Mouse (Mus musculus) MEL (cell line): ENCODE data around the gene Npl. TPM values are rescaled to one million over a fixed set of nuclear protein-coding genes. Genes with fewer than 3 reads are reported as not detected.

ENCODE experiments used
- DNase-seq: peaks from one replicate; pipeline ENCODE4 v3.0.0; 2011; ENCODE audit warnings: low read depth, low spot score
- H3K27ac ChIP-seq: 2 replicates; pipeline ENCODE4 v1.5.1; 2012; ENCODE audit warnings: low read depth, mild to moderate bottlenecking, control low read depth, low read length, moderate library complexity; ENCODE audit not compliant: control insufficient read depth
- H3K27me3 ChIP-seq, 2 experiments: fragments of 150-350 bp in 1 of 2; sonication (generic) in 1 of 2; 2 replicates each; pipeline ENCODE4 v1.6.1; 2012; ENCODE audit warnings: low read length in 2 of 2, mild to moderate bottlenecking in 2 of 2, improper control_type of control experiment in 1 of 2, moderate library complexity in 1 of 2; ENCODE audit not compliant: insufficient read depth in 2 of 2, control insufficient read depth in 1 of 2
- H3K36me3 ChIP-seq, 2 experiments: 2 replicates each; pipeline ENCODE4 v1.6.1; 2012 to 2014; ENCODE audit warnings: low read length in 2 of 2, improper control_type of control experiment in 1 of 2, inconsistent platforms in 1 of 2, mild to moderate bottlenecking in 1 of 2; ENCODE audit not compliant: insufficient read depth in 2 of 2, control insufficient read depth in 1 of 2
- H3K4me1 ChIP-seq, 2 experiments: fragments of 150-350 bp in 1 of 2; sonication (generic) in 1 of 2; 2 replicates each; pipeline ENCODE4 v1.6.1; 2012; ENCODE audit warnings: low read length in 2 of 2, improper control_type of control experiment in 1 of 2, mild to moderate bottlenecking in 1 of 2; ENCODE audit not compliant: insufficient read depth in 2 of 2, control insufficient read depth in 1 of 2
- H3K4me3 ChIP-seq, 2 experiments: fragments of 150-350 bp in 1 of 2; sonication (generic) in 1 of 2; 2 replicates each; pipeline ENCODE4 v1.5.1; 2012; ENCODE audit warnings: low read depth in 2 of 2, low read length in 2 of 2, mild to moderate bottlenecking in 2 of 2, moderate library complexity in 2 of 2, control low read depth in 1 of 2, improper control_type of control experiment in 1 of 2; ENCODE audit not compliant: control insufficient read depth in 1 of 2, insufficient read depth in 1 of 2
- H3K79me2 ChIP-seq: 2 replicates; pipeline ENCODE4 v1.6.1; 2012; ENCODE audit warnings: mild to moderate bottlenecking, low read length, moderate library complexity; ENCODE audit not compliant: control insufficient read depth, poor library complexity, insufficient read depth
- H3K9ac ChIP-seq: 2 replicates; pipeline ENCODE4 v1.6.1; 2012; ENCODE audit warnings: low read depth, mild to moderate bottlenecking, control low read depth, low read length, moderate library complexity; ENCODE audit not compliant: control insufficient read depth, poor library complexity, severe bottlenecking
- H3K9me3 ChIP-seq: fragments of 150-350 bp; sonication (generic); replicated peaks from 2 replicates; pipeline ENCODE4 v1.6.1; 2012; ENCODE audit warnings: mild to moderate bottlenecking, low read length, improper control_type of control experiment, moderate library complexity; ENCODE audit not compliant: insufficient read depth
- BHLHE40 ChIP-seq: IDR thresholded peaks from 2 replicates; pipeline ENCODE4 v1.6.1; 2012; ENCODE audit warnings: low read depth, mild to moderate bottlenecking, inconsistent platforms, low read length, improper control_type of control experiment, borderline replicate concordance
- CHD1 ChIP-seq: IDR thresholded peaks from 2 replicates; pipeline ENCODE4 v1.6.1; 2012; ENCODE audit warnings: low read depth, mild to moderate bottlenecking, inconsistent platforms, low read length, improper control_type of control experiment
- CHD2 ChIP-seq: IDR thresholded peaks from 2 replicates; pipeline ENCODE4 v1.6.1; 2011; ENCODE audit warnings: low read length, improper control_type of control experiment
- CTCF ChIP-seq, 3 experiments: IDR thresholded peaks in 2 of 3; conservative IDR thresholded peaks in 1 of 3; 2 replicates each; pipeline ENCODE4 v1.5.1; 2011 to 2012; ENCODE audit warnings: low read length in 3 of 3, low read depth in 2 of 3, mild to moderate bottlenecking in 2 of 3, improper control_type of control experiment in 1 of 3, inconsistent platforms in 1 of 3, mixed read lengths in 1 of 3, moderate library complexity in 1 of 3; ENCODE audit not compliant: control insufficient read depth in 1 of 3, insufficient read depth in 1 of 3, poor library complexity in 1 of 3, severe bottlenecking in 1 of 3
- E2F4 ChIP-seq: IDR thresholded peaks from 2 replicates; pipeline ENCODE4 v1.6.1; 2011; ENCODE audit warnings: low read depth, low read length, improper control_type of control experiment, borderline replicate concordance
- EP300 ChIP-seq, 2 experiments: IDR thresholded peaks; 2 replicates each; pipeline ENCODE4 v1.6.1; 2011; ENCODE audit warnings: improper control_type of control experiment in 2 of 2, low read length in 2 of 2, low read depth in 1 of 2, mild to moderate bottlenecking in 1 of 2
- ETS1 ChIP-seq: IDR thresholded peaks from 2 replicates; pipeline ENCODE4 v1.6.1; 2012; ENCODE audit warnings: low read depth, mild to moderate bottlenecking, inconsistent platforms, low read length, improper control_type of control experiment, moderate library complexity
- GABPA ChIP-seq: IDR thresholded peaks from 2 replicates; pipeline ENCODE4 v1.6.1; 2012; ENCODE audit warnings: low read depth, mild to moderate bottlenecking, inconsistent platforms, low read length, improper control_type of control experiment, moderate library complexity
- HCFC1 ChIP-seq: IDR thresholded peaks from 2 replicates; pipeline ENCODE4 v1.6.1; 2012; ENCODE audit warnings: low read depth, mild to moderate bottlenecking, inconsistent platforms, low read length, improper control_type of control experiment, moderate library complexity
- JUND ChIP-seq: IDR thresholded peaks from 2 replicates; pipeline ENCODE4 v1.6.1; 2011; ENCODE audit warnings: low read depth, mild to moderate bottlenecking, improper control_type of control experiment, low read length
- KAT2A ChIP-seq: conservative IDR thresholded peaks from 2 replicates; pipeline ENCODE4 v1.6.1; 2012; ENCODE audit warnings: low read depth, low read length, improper control_type of control experiment, inconsistent platforms
- MAFK ChIP-seq: IDR thresholded peaks from 2 replicates; pipeline ENCODE4 v1.6.1; 2011; ENCODE audit warnings: low read depth, mild to moderate bottlenecking, low read length, improper control_type of control experiment, borderline replicate concordance
- MAX ChIP-seq: IDR thresholded peaks from 2 replicates; pipeline ENCODE4 v1.6.1; 2011; ENCODE audit warnings: low read length, improper control_type of control experiment
- MAZ ChIP-seq: IDR thresholded peaks from 2 replicates; pipeline ENCODE4 v1.6.1; 2012; ENCODE audit warnings: low read depth, mild to moderate bottlenecking, inconsistent platforms, low read length, improper control_type of control experiment
- MEF2A ChIP-seq: IDR thresholded peaks from 2 replicates; pipeline ENCODE4 v1.6.1; 2014; ENCODE audit warnings: low read depth, mild to moderate bottlenecking, inconsistent platforms, low read length, improper control_type of control experiment; ENCODE audit not compliant: poor library complexity, insufficient replicate concordance, severe bottlenecking; ENCODE audit errors: extremely low read depth
- MXI1 ChIP-seq: IDR thresholded peaks from 2 replicates; pipeline ENCODE4 v1.6.1; 2011; ENCODE audit warnings: mild to moderate bottlenecking, low read depth, low read length, improper control_type of control experiment
- MYC ChIP-seq: IDR thresholded peaks from 2 replicates; pipeline ENCODE4 v1.6.1; 2011; ENCODE audit warnings: low read depth, mild to moderate bottlenecking, low read length, improper control_type of control experiment, moderate library complexity
- NELFE ChIP-seq: IDR thresholded peaks from 2 replicates; pipeline ENCODE4 v1.6.1; 2011; ENCODE audit warnings: low read depth, low read length, improper control_type of control experiment
- NRF1 ChIP-seq: IDR thresholded peaks from 2 replicates; pipeline ENCODE4 v1.6.1; 2014; ENCODE audit warnings: low read depth, mild to moderate bottlenecking, inconsistent platforms, low read length, improper control_type of control experiment, moderate library complexity; ENCODE audit not compliant: poor library complexity, insufficient read depth, severe bottlenecking
- POLR2AphosphoS2 ChIP-seq: IDR thresholded peaks from 2 replicates; pipeline ENCODE4 v1.6.1; 2011; ENCODE audit warnings: low read length, improper control_type of control experiment
- RAD21 ChIP-seq: IDR thresholded peaks from 2 replicates; pipeline ENCODE4 v1.6.1; 2011; ENCODE audit warnings: mild to moderate bottlenecking, low read depth, low read length, improper control_type of control experiment
- SIN3A ChIP-seq: IDR thresholded peaks from 2 replicates; pipeline ENCODE4 v1.6.1; 2012; ENCODE audit warnings: low read length, improper control_type of control experiment, inconsistent platforms
- TAL1 ChIP-seq: IDR thresholded peaks from 2 replicates; pipeline ENCODE4 v1.6.1; 2012; ENCODE audit warnings: mild to moderate bottlenecking, inconsistent platforms, low read length, moderate library complexity, mixed read lengths
- TCF12 ChIP-seq: IDR thresholded peaks from 2 replicates; pipeline ENCODE4 v1.6.1; 2014; ENCODE audit warnings: low read depth, mild to moderate bottlenecking, inconsistent platforms, low read length, improper control_type of control experiment, moderate library complexity
- UBTF ChIP-seq: IDR thresholded peaks from 2 replicates; pipeline ENCODE4 v1.6.1; 2012; ENCODE audit warnings: low read depth, mild to moderate bottlenecking, inconsistent platforms, low read length, improper control_type of control experiment, moderate library complexity, borderline replicate concordance; ENCODE audit not compliant: insufficient read depth
- USF1 ChIP-seq: IDR thresholded peaks from 2 replicates; pipeline ENCODE4 v1.6.1; 2014; ENCODE audit warnings: low read depth, mild to moderate bottlenecking, inconsistent platforms, low read length, improper control_type of control experiment, moderate library complexity
- USF2 ChIP-seq, 2 experiments: IDR thresholded peaks; 2 replicates each; pipeline ENCODE4 v1.6.1; 2011 to 2012; ENCODE audit warnings: improper control_type of control experiment in 2 of 2, low read length in 2 of 2, borderline replicate concordance in 1 of 2, inconsistent platforms in 1 of 2, low read depth in 1 of 2, mild to moderate bottlenecking in 1 of 2; ENCODE audit not compliant: insufficient read depth in 1 of 2
- ZC3H11A ChIP-seq: IDR thresholded peaks from 2 replicates; pipeline ENCODE4 v1.6.1; 2012; ENCODE audit warnings: low read depth, mild to moderate bottlenecking, inconsistent platforms, low read length, improper control_type of control experiment
- ZKSCAN1 ChIP-seq: IDR thresholded peaks from 2 replicates; pipeline ENCODE4 v1.6.1; 2012; ENCODE audit warnings: low read depth, mild to moderate bottlenecking, inconsistent platforms, low read length, improper control_type of control experiment, moderate library complexity
- ZNF384 ChIP-seq: IDR thresholded peaks from 2 replicates; pipeline ENCODE4 v1.6.1; 2012; ENCODE audit warnings: low read depth, mild to moderate bottlenecking, inconsistent platforms, low read length, improper control_type of control experiment
- polyA plus RNA-seq, 2 experiments: library from polyadenylated mRNA; stranded (reverse) in 1 of 2; unstranded in 1 of 2; fragments of >175 nt in 1 of 2; fragments of >200 nt in 1 of 2; gene quantifications; 2 replicates each; pipeline versions ENCODE4 v1.2.1 to v1.2.4; 2012; ENCODE audit warnings: low replicate concordance in 2 of 2, low read depth in 1 of 2; ENCODE audit not compliant: insufficient read length in 2 of 2, insufficient read depth in 1 of 2, missing spikeins in 1 of 2
- total RNA-seq: library from RNA; depleted of rRNA; stranded (reverse); fragments of 300-350 nt; gene quantifications from 2 replicates; pipeline ENCODE4 v1.2.3, GENCODE M21; 2012

The Npl gene
- total and polyA plus RNA-seq, 3 experiments: 0.08 TPM; not detected in 2

- Histone ChIP-seq H3K9me3 (no peaks in the 10 kb centered on the region), H3K27me3 (no peaks in the 10 kb centered on the region), H3K79me2 (no peaks in the 10 kb centered on the region), H3K4me3 (no peak overlapping the region), H3K9ac (no peak overlapping the region), H3K4me1 (no peaks in the 10 kb centered on the region), H3K27ac (no peak overlapping the region), H3K36me3 (no peaks in the 10 kb centered on the region)
- no peak for TF ChIP-seq KAT2A
- TF ChIP-seq USF1: no peak
- no peak for TF ChIP-seq JUND
- no peak for TF ChIP-seq MAX
- TF ChIP-seq USF2 (IDR thresholded peaks at IDR 0.05; ENCODE audit: borderline replicate concordance in 1 of 2, insufficient read depth in 1 of 2, low read depth in 1 of 2, low read length in 2 of 2): no peak
- no peak for TF ChIP-seq MYC
- no peak for TF ChIP-seq NRF1
- TF ChIP-seq ETS1: no peak
- no peak for TF ChIP-seq SIN3A
- TF ChIP-seq ZC3H11A: no peak
- no peak for TF ChIP-seq EP300 (IDR thresholded peaks at IDR 0.05; ENCODE audit: low read depth in 1 of 2, low read length in 2 of 2)
- no peak for TF ChIP-seq MAZ
- no peak for TF ChIP-seq TAL1
- TF ChIP-seq CHD2: no peak
- no peak for TF ChIP-seq TCF12
- TF ChIP-seq MAFK: no peak
- no peak for TF ChIP-seq GABPA
- no peak for TF ChIP-seq ZNF384
- no peak for TF ChIP-seq HCFC1
- no peak for DNase-seq
Measured at GRCm38 (mm10) chr1:153572271-153573043, 22.6 kb upstream of the Npl start.

GRCm38 (mm10) chr1:153565701-153566100, 15.9 kb upstream of the Npl start:
- no peak overlapping the region for H3K9ac ChIP-seq
- H3K27me3 ChIP-seq: no peaks in the 10 kb centered on the region; a peak in 2 of 4 replicates
- H3K36me3 ChIP-seq: no peaks in the 10 kb centered on the region
- H3K4me3 ChIP-seq: no peak overlapping the region
- TF ChIP-seq UBTF (no peak), POLR2AphosphoS2 (no peak), E2F4 (no peak), ZC3H11A (no peak), BHLHE40 (no peak), MAFK (no peak), NELFE (no peak), ZKSCAN1 (no peak), CTCF (IDR thresholded peaks at IDR 0.05 in 2 of 3, conservative IDR thresholded peaks at IDR 0.05 in 1 of 3; ENCODE audit: control insufficient read depth in 1 of 3, insufficient read depth in 1 of 3, low read depth in 2 of 3, low read length in 3 of 3, poor library complexity in 1 of 3, severe bottlenecking in 1 of 3) (no peak), CHD1 (no peak), HCFC1 (no peak), MXI1 (no peak), MEF2A (no peak), CHD2 (no peak), MAZ (no peak), USF2 (IDR thresholded peaks at IDR 0.05; ENCODE audit: borderline replicate concordance in 1 of 2, insufficient read depth in 1 of 2, low read depth in 1 of 2, low read length in 2 of 2) (no peak), RAD21 (no peak), MYC (no peak)
- H3K79me2 ChIP-seq: no peaks in the 10 kb centered on the region
- no peak for DNase-seq
- H3K9me3 ChIP-seq: no peaks in the 10 kb centered on the region
- H3K27ac ChIP-seq: no peak overlapping the region
- no peaks in the 10 kb centered on the region for H3K4me1 ChIP-seq
